Mouse (Mus musculus): Measurements from ENCODE around the gene Dusp3. TPM values are rescaled to one million over a fixed set of nuclear protein-coding genes. Genes with fewer than 3 reads are reported as not detected.

The Dusp3 gene
- total RNA-seq, 2 experiments from 2014 or later: 121 to 127 TPM

DNA sequence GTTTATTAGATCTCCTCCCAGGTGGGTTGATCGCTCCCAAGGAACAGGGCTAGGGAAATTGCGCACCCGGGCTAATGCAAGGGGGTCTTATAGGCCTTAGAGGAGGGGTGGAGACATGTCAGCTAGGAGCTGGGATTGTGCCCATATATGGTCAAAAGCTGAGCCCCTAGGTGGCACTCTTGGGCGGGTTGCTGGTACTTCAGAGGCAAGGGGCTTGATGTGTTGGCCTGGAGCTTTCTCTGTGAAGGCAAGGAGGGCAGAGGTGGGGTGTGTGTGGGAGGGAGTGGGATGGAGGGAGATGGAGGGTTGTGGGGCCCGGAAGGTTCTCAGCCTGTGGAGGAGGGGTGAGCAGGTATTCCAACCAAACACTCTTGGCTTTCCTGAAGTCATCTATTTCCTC lies 40.3 kb downstream of the Dusp3 start:
- no peak for DNase-seq (ENCODE audit: low spot score in 2 of 2)

DNA sequence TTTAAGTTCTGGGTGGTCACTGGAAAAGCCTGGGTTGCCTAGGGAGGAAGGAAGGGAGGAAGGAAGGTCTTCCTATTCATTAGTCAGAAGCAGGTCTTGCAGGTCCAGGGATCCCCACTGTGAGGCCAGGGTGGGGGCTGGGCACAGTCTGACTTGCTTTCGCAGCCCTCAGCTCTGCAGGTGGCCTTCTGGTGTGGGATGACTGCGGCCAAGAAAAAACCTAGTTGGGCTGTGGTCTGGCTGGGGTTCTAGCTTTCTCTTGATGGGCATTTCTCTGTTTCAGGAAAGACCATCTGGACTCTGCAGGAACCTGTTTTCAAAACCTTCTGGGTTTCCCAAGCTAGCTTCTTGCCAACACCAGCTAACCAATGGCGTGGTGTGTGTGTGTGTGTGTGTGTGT lies 43.8 kb downstream of the Dusp3 start:
- DNase-seq (ENCODE audit: low spot score in 2 of 2): no peak

DNA sequence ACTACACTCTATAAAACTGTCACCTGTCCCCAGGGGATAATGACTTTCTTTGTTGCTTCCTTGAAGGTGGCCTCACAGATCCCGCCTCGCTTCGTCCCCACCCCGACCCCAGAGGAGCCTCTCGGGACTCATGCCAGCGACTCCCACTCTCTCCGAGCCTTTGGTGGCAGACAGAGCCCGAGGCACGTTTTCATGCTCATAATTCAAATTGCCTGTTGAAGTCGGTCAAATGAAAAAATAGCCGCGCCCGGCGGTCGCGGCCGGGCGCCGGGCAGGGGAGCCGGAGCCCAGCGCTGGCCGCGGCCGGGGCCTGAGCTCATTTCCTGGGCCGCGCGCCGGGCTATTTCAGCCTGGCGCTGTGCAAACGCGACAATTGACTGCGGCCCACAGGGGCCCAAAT lies 49.7 kb downstream of the Dusp3 start:
- no peak for DNase-seq (ENCODE audit: low spot score in 2 of 2)

DNA sequence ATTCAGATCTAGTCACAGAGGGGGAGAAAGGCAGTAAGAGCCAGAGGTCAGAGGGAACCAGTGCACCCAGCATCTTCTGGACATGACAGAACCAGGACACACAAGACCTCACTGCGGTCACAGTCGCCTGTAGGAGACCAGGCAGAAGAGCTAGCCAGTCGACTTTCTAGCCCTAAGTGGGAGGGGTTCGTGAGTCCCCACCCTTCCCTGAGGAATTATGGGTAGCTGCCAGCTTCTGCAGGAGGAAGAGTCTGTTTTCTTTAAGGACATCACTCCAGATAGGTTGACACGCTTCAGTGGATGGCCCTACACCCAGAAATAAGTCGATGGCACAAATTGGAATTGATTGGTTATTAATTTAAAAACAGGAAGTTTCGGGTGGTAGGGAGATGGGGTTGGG lies 50.4 kb downstream of the Dusp3 start:
- no peak for DNase-seq (ENCODE audit: low spot score in 2 of 2)

DNA sequence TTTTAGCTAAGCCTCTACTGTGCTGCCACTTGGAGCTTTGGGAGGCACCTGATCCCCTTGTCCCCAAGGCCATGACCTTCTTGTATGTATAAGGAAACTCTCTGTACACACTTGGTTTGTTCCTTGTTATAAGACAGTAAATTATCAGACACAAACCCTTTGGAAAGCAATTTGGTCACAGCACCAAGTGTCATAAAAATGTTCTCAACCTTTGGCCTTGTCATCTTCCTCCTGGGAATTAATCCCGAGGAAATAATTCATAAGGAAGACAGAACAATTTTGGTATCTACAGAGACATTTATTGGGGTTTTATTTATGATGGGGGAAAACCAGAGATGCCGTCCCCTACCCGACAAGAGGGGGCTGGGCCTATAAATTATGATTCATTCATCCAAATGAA lies 51.1 kb downstream of the Dusp3 start:
- no peak for DNase-seq (ENCODE audit: low spot score in 2 of 2)

DNA sequence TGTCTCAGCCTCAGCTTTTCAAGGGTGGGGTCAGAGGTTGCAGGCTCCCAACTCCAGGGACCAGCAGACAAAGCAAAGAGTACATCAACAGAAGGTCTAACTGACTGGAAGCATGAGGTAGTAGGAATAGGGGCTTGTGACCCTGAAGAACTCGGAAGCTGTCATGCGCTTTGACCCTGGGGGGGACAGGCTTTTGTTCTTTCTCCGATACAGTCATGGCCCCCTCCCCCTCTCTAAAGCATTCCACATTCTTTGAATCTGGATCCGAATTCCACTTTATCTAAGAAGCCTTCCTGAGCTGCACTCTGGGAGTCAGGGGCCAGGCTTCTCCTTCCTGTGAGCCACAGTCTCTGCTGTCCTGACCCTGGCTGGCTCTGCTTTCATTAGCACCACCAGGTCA lies 54.8 kb downstream of the Dusp3 start:
- no peak for DNase-seq (ENCODE audit: low spot score in 2 of 2)

DNA sequence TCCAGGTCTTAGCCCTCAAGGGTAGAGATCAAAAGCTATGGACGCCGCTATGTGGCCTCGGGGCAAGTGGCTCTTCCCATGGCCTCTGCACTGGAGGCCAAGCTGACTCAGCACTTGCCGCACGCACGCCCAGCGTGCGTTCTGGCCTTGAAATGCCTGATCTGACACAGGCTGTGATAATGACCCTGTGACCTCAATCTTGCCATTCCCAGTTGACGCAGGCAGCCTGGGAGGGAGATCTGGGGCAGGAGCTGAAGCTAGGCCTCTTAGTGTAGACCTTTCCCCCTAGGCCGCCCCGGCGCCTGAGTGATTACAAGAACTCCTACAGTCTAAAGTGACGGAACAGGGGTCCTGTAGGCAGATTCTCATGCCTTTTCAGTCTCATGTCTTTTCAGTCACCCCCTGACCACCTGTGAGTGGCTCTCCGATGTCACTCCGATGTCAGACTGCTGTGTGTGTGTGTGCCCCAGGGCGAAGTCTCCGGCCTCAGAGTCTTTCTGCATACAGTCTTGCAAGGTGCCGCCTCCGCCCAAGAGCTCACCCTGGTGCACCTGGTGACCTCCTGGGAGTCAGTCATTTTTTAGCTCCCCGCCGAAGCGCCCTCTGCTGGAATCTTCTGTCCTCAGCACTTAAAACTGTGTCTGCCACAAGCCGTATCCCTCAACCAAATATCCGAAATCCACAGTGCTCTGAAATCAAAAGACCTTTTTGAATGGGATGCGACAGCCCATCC lies 58.6 kb downstream of the Dusp3 start:
- DNase-seq (ENCODE audit: low spot score in 2 of 2): no peak

DNA sequence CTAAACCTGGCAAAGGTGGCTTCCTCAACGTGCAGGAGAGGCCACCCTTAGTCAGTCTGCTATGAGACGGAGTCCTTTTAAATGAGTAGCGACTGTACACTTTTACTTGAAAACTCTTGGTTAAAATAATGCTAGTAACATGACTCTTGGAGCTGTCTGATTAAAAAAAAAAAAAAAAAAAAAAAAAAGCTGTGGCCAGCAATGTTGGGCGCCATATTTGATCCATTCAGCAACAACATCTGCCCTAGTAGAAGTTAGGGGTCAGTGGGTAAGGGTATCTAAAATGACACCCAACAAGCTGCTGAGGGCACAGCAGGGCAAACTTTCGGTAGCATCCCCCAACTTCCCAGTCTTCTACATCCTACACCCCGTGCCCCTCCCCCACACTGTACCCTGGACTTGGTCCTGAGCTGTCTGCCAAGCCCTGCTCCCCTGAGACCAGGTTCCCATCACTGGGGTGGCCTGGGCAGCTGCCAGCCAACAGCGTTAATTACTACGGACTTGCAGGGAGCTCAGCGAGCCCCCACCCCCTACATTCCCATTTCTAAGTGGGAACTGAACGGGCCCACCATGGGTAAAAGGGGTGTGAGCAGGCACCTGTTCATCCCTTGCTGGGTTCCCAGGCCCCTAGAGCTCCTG lies 59.7 kb downstream of the Dusp3 start:
- no peak for DNase-seq (ENCODE audit: low spot score in 2 of 2)

DNA sequence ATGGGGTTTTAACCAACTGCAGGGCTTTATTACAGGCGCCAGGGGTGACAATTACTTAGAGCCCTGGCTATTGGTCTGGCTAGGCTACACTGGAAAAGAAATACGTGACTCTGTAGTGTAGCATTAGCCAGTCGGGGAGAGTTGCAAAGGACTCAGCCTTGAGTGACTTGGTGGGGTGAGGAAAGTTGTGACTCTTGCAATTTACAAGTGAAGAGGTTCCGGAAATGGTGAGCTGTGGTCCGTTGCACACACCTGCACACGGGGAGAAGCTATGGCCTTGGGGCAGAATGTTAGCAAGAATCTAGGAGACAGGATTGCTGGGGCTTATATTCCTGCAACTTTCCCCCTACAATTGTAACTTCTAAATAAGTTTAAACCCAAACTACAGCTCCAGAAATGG lies 61.2 kb downstream of the Dusp3 start:
- DNase-seq (ENCODE audit: low spot score in 2 of 2): no peak

DNA sequence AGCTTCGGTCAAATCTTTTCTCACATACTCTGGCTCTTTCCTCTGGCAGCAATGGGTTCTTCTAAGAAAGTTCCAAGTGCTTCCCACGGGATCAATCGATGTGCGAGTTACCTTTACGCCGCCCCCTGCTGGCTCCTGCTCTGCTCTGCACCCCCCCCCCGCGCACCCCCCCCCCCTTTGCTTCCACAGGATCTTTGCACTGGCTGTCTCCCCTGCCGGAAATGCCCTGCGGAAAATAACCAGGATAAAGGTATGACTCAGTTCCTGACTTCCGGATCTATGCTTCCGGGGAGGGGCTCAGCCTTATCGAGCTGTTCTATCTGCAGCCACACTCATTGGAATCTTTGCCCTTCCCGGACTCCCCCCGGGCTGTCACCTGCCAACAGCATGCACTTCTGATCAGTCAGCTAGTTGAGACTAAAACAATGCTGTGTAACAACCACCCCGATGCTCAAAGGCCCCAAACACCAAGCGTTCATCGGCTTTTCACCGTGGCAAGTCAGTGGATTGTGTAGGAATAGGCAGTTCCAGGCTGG lies 62.3 kb downstream of the Dusp3 start:
- no peak for DNase-seq (ENCODE audit: low spot score in 2 of 2)

DNA sequence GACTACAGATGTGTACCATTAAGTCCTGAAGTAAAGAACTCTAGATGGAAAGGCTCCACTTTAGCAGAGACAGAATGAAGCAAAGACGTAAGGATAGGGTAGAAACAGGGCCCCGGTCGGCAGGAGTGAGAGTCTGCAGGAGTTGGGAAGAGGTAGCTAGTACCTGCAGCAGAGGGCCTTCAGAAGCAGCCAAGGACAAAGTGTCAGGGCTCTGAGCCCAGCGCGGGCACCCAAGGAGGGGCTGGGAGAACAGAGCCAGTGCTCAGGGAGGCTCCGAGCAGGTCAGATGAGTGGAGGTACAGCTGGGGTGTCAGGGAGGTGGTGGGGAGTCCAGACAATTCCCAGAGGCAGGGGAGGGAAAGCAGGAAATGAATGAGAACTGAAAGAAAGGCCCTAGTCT lies 62.8 kb downstream of the Dusp3 start:
- no peak for DNase-seq (ENCODE audit: low spot score in 2 of 2)

DNA sequence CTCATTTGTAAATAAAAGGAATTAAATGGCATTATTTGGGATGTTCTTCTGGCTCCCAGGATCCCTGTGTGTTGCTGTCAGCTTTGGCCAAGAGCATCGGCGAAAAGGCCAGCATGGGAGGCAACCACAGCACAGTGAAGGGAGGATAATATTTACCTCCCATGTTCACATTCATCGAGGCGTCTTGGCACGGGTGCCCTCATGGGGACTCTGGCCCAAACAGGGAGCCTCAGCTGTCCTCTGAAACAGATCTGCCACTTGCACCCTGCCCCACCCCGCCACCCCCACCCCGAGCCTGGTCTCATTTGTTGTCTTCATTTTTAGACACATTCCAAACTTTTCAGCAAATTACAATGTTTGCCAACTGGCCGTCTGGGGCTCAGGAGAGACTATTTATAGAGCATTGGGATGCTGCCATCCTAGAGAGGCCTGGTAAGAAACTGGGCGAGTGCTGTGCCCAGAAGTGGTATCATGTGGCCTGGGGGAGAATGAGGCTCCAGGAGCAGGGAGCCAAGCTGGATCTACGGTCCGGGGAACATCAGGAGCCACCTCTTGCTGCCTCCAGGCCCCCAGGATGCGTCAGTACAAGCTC lies 65.4 kb downstream of the Dusp3 start:
- DNase-seq (ENCODE audit: low spot score in 2 of 2): peak in 1 of 2 experiments; percentile 24

Other genes starting within 250 kb of the Dusp3 start
- 10 to 100 TPM; 25.8 to 29.3 TPM for gene Etv4, start 201.6 kb downstream of the Dusp3 start, total RNA-seq (2021)
- gene Meox1, start 92.6 kb downstream of the Dusp3 start, total RNA-seq (2021): 1 to 10 TPM; 2.9 to 3.6 TPM
- under 1 TPM in 1 of 2 experiments, not detected in 1; 0.23 TPM for gene Sost, start 20.0 kb downstream of the Dusp3 start, total RNA-seq (2021)
- not detected for gene Cfap97d1, start 2.7 kb downstream of the Dusp3 start, total RNA-seq (2021)
- gene Mpp3, start 41.4 kb upstream of the Dusp3 start, total RNA-seq (2021): 10 to 100 TPM; 70.1 to 79.5 TPM
- under 1 TPM in 1 of 2 experiments, not detected in 1; 0.14 TPM for gene Cd300lg, start 54.5 kb upstream of the Dusp3 start, total RNA-seq (2021)
- gene Mpp2, start 101.5 kb upstream of the Dusp3 start, total RNA-seq (2021): 100 to 1,000 TPM; 103 to 110 TPM
- not detected for gene Ppy, start 114.3 kb upstream of the Dusp3 start, total RNA-seq (2021)
- gene Pyy, start 120.8 kb upstream of the Dusp3 start, total RNA-seq (2021): not detected
- not detected for gene Nags, start 158.5 kb upstream of the Dusp3 start, total RNA-seq (2021)
- gene Tmem101, start 169.4 kb upstream of the Dusp3 start, total RNA-seq (2021): 10 to 100 TPM; 29.8 TPM
- gene Lsm12, start 198.3 kb upstream of the Dusp3 start, total RNA-seq (2021): 10 to 100 TPM; 73.8 to 77.8 TPM
- 10 to 100 TPM; 44.4 to 45.4 TPM for gene G6pc3, start 202.6 kb upstream of the Dusp3 start, total RNA-seq (2021)
- 100 to 1,000 TPM; 164 to 207 TPM for gene Hdac5, start 243.2 kb upstream of the Dusp3 start, total RNA-seq (2021)

Measured in layer of hippocampus, postnatal 10 days (tissue).